Mouse (Mus musculus) C2C12 (cell line): ENCODE results near the gene Spaca4.

Experiments used
- CEBPB ChIP-seq: IDR thresholded peaks from one replicate; pipeline ENCODE4 v1.6.1; 2011; ENCODE audit warnings: low read depth, mild to moderate bottlenecking, control low read depth, moderate library complexity
- CTCF ChIP-seq: IDR thresholded peaks from one replicate; pipeline ENCODE4 v1.5.1; 2011; ENCODE audit not compliant: control insufficient read depth, insufficient read depth, insufficient read length
- MAX ChIP-seq: IDR thresholded peaks from one replicate; pipeline ENCODE4 v1.6.1; 2011; ENCODE audit warnings: mild to moderate bottlenecking, control low read depth

- TF ChIP-seq CEBPB (no peak), CTCF (no peak), MAX (no peak)
Observed at GRCm38 (mm10) chr7:45749401-45749800, 23.8 kb upstream of the Spaca4 start.
